Mouse (Mus musculus): ENCODE data around the gene Odf4. TPM values are rescaled to one million over a fixed set of nuclear protein-coding genes. Genes with fewer than 3 reads are reported as not detected.

The Odf4 gene
- polyA plus RNA-seq (2014; fragmentation: Illumina TruSeq; extraction: RNeasy Lipid Tissue Mini Kit (QIAGEN cat#74804); ENCODE audit: low read depth, low replicate concordance), result 8.8 TPM

DNA sequence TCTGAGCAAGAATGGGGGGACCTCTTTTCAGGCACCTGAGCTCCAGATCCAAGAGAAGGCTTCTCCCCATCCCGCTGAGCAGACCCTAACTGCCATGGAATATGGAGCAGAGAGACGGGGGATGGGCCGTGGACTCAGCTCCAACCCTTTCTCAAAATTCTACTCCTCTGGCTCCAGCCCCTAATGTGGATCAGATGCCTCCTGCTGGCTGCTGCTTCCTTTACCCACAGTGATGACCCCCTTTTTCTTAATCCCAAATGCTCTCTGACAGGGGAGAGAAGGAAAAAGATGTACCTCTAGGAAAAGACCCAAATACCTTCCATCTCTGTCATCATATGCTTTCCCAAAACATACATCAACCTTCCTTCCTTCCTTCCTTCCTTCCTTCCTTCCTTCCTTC, at the start of gene Odf4:
Gene Odf4, minus strand, starts transcription at position 101 of the 400 bp plus-strand sequence.

DNA sequence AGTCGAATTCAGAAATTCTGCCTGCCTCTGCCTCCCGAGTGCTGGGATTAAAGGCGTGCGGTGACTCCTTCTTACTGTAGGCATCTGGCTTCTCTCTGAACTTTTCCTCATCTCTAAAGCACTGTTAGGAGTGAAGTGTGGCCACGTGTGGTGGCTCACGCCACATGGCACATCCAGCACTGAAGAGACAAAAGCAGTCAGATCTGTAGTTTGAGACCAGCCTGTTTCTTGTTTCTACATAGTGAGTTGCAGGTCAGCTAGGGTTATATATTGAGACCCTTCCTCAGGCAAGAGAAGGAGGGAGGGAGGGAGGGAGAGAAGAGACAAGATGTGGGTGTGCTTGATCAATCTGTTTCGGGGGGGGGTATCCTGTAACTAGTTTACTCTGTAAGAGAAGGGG, 48.2 kb upstream of the Odf4 start, which contains the start of gene Rangrf:
Gene Rangrf, minus strand, starts transcription at position 101 of the 400 bp plus-strand sequence.

DNA sequence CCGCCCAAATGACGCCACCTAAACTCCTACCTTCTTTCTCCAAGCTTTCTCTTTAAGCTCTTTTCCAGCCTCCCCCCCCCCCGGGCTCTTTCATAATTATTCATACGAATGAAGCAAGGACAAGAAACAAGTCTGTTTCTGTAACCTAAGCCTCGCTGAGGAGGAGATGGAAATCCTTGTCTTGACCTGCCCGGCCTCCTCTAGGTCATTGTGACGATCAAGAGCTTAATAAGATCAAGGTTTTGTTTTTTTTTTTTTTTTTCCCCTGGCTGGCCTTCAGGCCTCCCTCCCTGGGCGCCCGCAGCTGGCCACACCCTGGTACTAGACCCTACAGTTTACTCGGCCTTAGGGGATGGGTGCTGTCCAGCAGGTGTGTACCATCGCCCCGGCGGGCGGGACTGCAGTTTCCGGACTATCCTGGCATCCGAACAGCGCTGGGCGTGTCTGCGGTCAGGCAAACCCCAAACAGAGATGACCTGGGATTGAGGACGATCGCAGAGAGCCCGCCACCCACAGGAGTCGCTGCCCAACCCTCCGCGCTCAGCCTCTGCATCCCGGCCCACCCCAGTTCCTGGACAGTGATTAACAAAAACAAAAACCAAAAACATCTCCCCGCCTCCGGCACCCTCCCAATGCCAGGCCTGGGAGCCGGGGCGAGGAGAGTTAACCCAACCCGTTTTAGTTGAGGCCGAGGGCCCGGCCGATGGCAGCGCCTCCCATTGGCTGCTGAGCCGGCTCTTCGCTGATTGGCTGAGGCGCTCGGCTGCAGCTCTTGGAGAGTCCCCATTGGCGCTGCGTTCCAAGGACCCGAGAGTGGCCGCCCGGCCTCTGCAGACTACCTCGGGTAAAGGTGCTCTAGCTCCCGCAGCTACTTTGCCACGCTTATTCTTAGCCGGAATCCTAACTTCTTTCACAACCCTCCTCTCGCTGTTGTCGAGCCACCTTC, 40.7 kb upstream of the Odf4 start, which contains the start of gene Slc25a35:
Gene Slc25a35, plus strand, starts transcription at position 795 of the 946 bp plus-strand sequence.

DNA sequence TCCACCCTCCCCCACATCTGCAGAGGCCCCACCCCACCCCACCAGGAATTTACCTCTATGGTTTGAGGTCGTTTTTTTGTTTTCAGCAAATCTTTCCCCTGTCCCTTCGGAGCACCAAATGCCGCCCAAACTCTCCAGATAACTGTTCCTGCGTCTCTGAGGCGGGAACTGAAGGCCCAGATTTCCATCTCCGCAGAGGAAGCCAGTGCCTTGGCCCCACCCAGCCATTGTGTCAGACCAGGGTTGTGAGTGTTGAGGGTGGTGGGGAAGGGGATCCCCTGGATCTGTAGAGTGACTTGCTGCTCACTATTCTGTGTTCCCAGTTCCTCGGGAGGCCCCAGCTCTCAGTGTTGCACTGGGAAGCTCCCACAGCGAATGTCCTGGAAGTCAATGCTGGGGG, 30.4 kb upstream of the Odf4 start, which contains the start of gene Arhgef15:
Gene Arhgef15, minus strand, starts transcription at position 173 of the 400 bp plus-strand sequence.

DNA sequence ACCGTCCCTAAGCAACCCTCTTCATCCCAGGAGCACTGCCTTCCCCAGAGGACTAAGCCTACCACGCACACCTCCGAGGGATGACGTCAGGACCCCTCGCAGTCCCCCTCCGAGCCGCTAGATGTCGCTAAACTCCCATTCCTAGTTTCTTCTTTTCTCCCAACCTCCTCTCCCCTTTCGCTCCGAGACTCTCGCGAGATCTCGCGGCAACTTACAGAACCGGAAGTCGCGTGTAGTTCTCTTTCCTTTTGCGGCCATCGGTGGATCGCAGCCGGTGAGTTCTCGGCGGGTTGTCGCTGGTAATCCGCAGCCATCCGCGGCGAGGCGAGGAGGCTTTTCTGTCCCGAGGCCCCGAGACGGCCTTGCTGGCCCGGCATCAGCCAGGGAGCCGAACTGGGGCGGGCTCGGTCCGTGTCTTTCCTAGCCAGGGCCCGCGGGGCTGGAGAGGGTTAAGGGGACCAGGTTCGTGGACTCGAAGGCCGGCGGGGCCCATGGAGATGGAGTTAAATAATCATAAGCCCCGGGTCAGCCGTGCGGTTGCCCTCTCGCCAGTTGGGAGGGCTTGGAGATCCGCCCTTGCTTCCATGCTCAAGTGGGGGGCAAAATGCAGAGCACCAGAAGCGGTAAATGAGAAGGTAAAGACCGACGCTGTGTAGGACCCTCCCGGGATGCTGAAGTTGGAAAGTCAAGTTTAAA, 25.4 kb downstream of the Odf4 start, which contains the start of gene Rpl26:
Gene Rpl26, plus strand, starts transcription at position 233 of the 696 bp plus-strand sequence.

DNA sequence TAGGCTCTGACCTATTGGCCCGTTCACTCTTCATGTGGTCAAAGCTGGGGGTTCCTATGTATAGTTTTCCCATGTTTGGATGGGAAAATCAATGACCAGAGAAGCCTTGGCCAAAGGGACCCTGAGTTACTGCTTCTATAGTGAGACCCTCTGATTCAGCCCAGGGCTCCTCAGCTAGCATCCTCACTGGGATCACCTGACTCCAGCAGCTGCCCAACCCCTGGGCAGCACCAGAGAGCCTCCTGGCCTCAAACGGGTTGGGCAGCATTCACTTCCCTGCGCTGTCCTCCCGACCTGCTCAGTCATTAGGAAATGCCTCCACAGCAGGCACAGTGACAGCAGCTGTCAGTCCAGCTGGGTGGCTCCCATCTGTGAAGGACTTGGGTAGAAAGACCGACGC, 38.6 kb downstream of the Odf4 start, which contains the start of gene Rnf222:
Gene Rnf222, plus strand, starts transcription at position 301 of the 400 bp plus-strand sequence.

Other genes with a start within 250 kb of the Odf4 start
- gene Myh10, start 235.5 kb downstream of the Odf4 start, polyA plus RNA-seq (2014; fragmentation: Illumina TruSeq; extraction: RNeasy Lipid Tissue Mini Kit (QIAGEN cat#74804); ENCODE audit: low read depth, low replicate concordance), result 40.4 TPM
- 59.2 TPM for gene Ndel1, start 55.2 kb downstream of the Odf4 start, polyA plus RNA-seq (2014; fragmentation: Illumina TruSeq; extraction: RNeasy Lipid Tissue Mini Kit (QIAGEN cat#74804); ENCODE audit: low read depth, low replicate concordance)
- gene Rnf222, start 38.5 kb downstream of the Odf4 start, polyA plus RNA-seq (2014; fragmentation: Illumina TruSeq; extraction: RNeasy Lipid Tissue Mini Kit (QIAGEN cat#74804); ENCODE audit: low read depth, low replicate concordance), result 0.14 TPM
- 2,612 TPM for gene Rpl26, start 25.5 kb downstream of the Odf4 start, polyA plus RNA-seq (2014; fragmentation: Illumina TruSeq; extraction: RNeasy Lipid Tissue Mini Kit (QIAGEN cat#74804); ENCODE audit: low read depth, low replicate concordance)
- gene Arhgef15, start 30.4 kb upstream of the Odf4 start, polyA plus RNA-seq (2014; fragmentation: Illumina TruSeq; extraction: RNeasy Lipid Tissue Mini Kit (QIAGEN cat#74804); ENCODE audit: low read depth, low replicate concordance), result 9.2 TPM
- 38.0 TPM for gene Slc25a35, start 41.0 kb upstream of the Odf4 start, polyA plus RNA-seq (2014; fragmentation: Illumina TruSeq; extraction: RNeasy Lipid Tissue Mini Kit (QIAGEN cat#74804); ENCODE audit: low read depth, low replicate concordance)
- 37.9 TPM for gene Rangrf, start 48.1 kb upstream of the Odf4 start, polyA plus RNA-seq (2014; fragmentation: Illumina TruSeq; extraction: RNeasy Lipid Tissue Mini Kit (QIAGEN cat#74804); ENCODE audit: low read depth, low replicate concordance)
- 11.8 TPM for gene Pfas, start 81.4 kb upstream of the Odf4 start, polyA plus RNA-seq (2014; fragmentation: Illumina TruSeq; extraction: RNeasy Lipid Tissue Mini Kit (QIAGEN cat#74804); ENCODE audit: low read depth, low replicate concordance)
- 32.2 TPM for gene Ctc1, start 88.8 kb upstream of the Odf4 start, polyA plus RNA-seq (2014; fragmentation: Illumina TruSeq; extraction: RNeasy Lipid Tissue Mini Kit (QIAGEN cat#74804); ENCODE audit: low read depth, low replicate concordance)
- gene Aurkb, start 118.6 kb upstream of the Odf4 start, polyA plus RNA-seq (2014; fragmentation: Illumina TruSeq; extraction: RNeasy Lipid Tissue Mini Kit (QIAGEN cat#74804); ENCODE audit: low read depth, low replicate concordance), result 3.3 TPM
- gene Borcs6, start 132.6 kb upstream of the Odf4 start, polyA plus RNA-seq (2014; fragmentation: Illumina TruSeq; extraction: RNeasy Lipid Tissue Mini Kit (QIAGEN cat#74804); ENCODE audit: low read depth, low replicate concordance), result 19.3 TPM
- 20.0 TPM for gene Tmem107, start 143.7 kb upstream of the Odf4 start, polyA plus RNA-seq (2014; fragmentation: Illumina TruSeq; extraction: RNeasy Lipid Tissue Mini Kit (QIAGEN cat#74804); ENCODE audit: low read depth, low replicate concordance)
- 167 TPM for gene Vamp2, start 161.4 kb upstream of the Odf4 start, polyA plus RNA-seq (2014; fragmentation: Illumina TruSeq; extraction: RNeasy Lipid Tissue Mini Kit (QIAGEN cat#74804); ENCODE audit: low read depth, low replicate concordance)
- 31.8 TPM for gene Per1, start 168.1 kb upstream of the Odf4 start, polyA plus RNA-seq (2014; fragmentation: Illumina TruSeq; extraction: RNeasy Lipid Tissue Mini Kit (QIAGEN cat#74804); ENCODE audit: low read depth, low replicate concordance)
- not detected for gene Hes7, start 193.3 kb upstream of the Odf4 start, polyA plus RNA-seq (2014; fragmentation: Illumina TruSeq; extraction: RNeasy Lipid Tissue Mini Kit (QIAGEN cat#74804); ENCODE audit: low read depth, low replicate concordance)
- gene 9130213A22Rik, start 195.5 kb upstream of the Odf4 start, polyA plus RNA-seq (2014; fragmentation: Illumina TruSeq; extraction: RNeasy Lipid Tissue Mini Kit (QIAGEN cat#74804); ENCODE audit: low read depth, low replicate concordance), result 0.57 TPM
- gene Aloxe3, start 198.8 kb upstream of the Odf4 start, polyA plus RNA-seq (2014; fragmentation: Illumina TruSeq; extraction: RNeasy Lipid Tissue Mini Kit (QIAGEN cat#74804); ENCODE audit: low read depth, low replicate concordance), result 1.3 TPM
- not detected for gene Alox12b, start 229.9 kb upstream of the Odf4 start, polyA plus RNA-seq (2014; fragmentation: Illumina TruSeq; extraction: RNeasy Lipid Tissue Mini Kit (QIAGEN cat#74804); ENCODE audit: low read depth, low replicate concordance)